Mouse (Mus musculus) heart, postnatal 0 days (tissue): ENCODE data around the gene Kmt5b.
A peak's percentile ranks its signal among the peaks of the same experiment; 100 is the strongest.

Source experiments
- CTCF ChIP-seq: IDR thresholded peaks from 2 replicates; pipeline ENCODE4 v1.5.1; 2016; ENCODE audit warnings: antibody characterized with exemption, control low read depth, low read depth
- EP300 ChIP-seq: IDR thresholded peaks from 2 replicates; pipeline ENCODE4 v1.6.1; 2016; ENCODE audit warnings: antibody characterized with exemption, low read depth

GRCm38 (mm10) chr19:3851502-3851962 is 84.3 kb downstream of the Kmt5b start, which contains the start of gene Chka:
- TF ChIP-seq CTCF (no peak), EP300 (0 out of 2 replicates have a peak, but pooled peaks have one; percentile 48)
